Mouse (Mus musculus): Measurements from ENCODE around the gene Rsad2.
A peak's percentile ranks its signal among the peaks of the same experiment; 100 is the strongest.
"Not testable (repeated sequence)": the region's sequence is repeated elsewhere in the genome, so short reads cannot be mapped to it uniquely, and the experiment has no call there.

The Rsad2 gene

DNA sequence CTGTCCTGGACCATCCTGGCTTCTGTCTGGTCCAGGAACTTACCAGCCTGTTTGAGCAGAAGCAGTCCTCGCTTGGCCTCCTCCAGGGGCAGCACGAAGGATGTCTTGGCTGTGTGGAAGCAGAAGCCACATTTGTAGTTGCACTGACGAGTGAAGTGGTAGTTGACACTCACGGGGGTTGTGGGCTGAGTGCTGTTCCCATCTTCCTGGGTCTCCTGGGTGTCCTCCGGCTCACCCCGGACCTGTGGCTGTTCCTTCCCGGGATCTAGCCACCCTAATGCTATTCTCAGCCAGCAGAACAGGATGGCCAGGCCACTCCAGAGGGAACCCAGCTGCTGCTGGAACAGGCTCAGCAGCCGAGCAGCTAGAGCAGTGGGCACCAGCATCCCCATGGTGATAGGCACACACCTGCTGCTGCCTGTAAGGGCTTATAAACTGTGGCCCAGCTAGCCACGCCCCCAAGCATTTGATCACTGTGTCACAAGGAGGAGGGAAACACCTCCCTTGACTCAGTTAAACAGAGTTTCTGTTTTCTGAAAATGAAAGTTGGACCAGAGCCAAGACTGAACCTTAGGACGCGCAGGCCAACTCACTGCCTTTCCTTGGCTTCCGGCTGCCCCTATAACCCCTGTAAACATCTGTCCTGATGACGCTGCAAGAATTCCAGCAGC is at the start of gene Rsad2:
Gene Rsad2, minus strand, starts transcription at position 425 of the 671 bp plus-strand sequence.
- DNase-seq (ENCODE audit: low spot score) = no peak

DNA sequence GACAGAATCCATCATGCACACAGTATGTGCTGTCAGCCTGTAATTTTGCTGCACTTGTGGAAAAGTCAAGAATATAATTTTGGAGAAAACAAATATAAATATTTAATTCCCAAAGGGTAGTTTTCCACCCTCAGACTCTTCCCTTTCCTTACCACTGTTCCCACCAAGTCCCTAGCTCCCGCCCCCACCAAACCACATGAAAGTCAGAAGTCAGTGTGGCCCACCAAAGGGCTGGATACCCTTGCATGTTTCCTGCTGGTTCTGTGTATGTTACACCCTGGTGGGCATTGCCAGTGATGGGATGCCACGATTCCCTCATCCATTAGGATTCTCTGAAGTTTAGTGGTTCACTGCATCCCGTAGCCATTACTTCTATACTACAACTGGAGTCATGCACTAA is 44.8 kb upstream of the Rsad2 start:
- DNase-seq (ENCODE audit: low spot score) = no peak

DNA sequence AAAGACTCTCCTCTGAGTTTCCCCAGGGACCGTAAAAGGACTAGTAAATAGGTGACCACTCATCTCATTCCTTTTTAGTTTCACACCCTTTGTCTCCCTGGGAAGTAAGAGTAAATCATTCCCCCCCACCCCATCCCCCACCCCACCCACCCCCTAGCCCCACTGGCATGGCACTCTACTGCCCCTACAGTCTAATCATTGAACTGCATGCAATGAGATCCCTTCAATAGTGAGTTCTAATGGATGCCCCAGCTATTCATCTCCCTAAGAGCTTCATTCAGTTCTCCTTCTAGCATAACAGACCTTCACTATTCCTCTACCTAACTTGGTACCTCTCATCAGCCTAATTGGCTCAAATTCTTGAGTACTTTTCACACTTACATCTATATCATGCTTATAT is 33.7 kb upstream of the Rsad2 start:
- DNase-seq (ENCODE audit: low spot score) = no peak

DNA sequence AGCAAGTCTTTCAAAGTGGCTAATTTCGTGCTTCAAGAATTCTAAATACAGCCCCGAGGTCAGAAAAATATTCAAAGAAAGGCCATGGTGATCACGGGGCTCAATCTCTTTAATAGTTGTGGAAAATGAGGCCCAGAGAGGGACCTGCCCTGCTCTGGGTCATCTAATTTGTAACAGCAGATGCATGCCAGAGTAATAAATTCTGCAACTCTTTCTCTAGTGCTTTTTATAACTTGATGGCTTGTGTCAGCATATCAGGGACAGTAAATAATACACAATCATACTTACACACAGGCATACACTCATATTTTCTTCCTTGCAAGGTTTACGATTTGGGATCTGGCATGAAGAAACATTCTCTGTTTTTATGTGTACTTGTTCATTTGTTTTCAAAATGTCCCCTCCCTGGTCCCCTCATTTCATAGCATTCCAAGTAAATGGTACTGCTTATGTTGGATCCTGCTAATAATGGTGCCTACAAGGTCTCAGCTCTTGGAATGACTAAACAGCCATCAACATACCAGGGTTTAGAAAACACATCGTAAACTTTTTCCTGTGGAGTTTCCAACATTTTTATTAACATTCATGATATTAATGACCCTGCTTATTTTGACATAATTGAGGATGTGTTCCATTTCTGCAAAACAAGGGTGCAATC is 32.5 kb upstream of the Rsad2 start:
- no peak for DNase-seq (ENCODE audit: low spot score)

DNA sequence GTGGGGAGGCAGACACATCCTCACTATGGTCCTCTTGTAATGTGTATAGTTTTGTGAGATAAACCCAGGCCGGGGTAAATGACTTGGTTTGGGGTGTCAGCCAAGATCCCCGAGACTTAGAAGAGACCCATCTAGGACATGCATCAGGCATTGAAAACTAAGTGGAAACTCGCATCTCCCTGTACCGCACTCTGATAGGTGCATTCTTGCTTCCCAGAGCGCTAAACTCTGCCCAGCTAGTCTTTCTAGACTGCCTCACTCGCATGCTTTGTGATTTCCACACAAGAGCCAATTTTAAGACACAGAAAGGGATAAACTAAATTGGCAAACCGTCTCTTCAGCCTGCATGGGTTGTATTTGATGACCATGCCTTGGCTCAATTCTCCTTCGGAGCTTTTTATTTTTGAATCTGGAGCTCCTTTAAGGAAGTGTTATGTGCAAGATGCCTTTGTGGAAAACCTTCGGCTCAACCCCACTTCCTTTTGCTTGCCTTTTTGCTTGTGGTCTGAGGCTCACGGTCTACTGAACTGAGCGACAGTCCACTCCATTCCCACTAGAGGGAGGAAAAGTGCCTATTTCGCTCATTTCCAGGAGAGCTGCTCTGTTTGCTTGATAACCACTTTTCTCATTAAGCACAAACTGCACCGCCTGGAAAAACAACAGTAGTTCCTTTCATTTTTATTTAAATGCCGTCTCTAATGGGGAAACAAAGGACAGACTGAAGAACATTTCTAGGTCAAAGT is 31.8 kb upstream of the Rsad2 start:
- no peak for DNase-seq (ENCODE audit: low spot score)

DNA sequence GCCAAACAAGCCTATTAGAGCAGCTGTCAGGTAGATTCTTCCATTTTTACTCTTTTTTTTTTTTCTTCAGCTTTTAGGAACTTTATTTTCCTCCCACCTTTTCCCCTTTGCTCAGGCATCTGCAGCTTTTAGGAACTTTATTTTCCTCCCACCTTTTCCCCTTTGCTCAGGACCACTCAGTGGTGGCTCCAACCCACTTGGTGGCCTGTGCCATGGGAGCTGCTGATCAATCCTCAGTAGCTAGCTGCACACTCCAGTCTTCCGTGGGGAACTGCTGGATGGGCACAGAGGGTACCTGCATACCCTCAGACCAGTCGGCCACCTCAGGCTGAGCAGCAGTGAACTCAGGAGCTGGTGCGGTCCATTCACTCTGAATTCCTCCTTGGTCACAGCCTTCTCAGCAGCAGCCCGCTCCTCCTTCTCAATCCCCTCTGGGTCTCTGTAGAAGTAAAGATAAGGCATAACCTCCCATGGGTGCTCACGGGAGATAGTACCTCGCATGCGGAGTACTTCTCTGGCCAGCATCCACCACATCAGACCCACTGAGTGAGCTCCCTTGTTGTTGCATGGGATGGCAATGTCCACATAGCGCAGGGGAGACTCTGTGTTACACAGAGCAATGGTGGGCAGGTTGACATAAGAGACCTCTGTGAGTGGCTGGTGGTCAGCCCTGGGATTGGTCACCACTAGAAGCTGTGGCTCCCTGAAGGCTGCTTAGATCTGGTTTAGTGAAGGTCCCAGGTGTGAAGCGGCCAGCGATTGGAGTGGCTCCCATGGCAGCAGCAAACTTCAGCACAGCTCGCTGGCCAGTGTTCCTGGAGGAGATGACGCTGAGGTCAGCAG is 29.7 kb upstream of the Rsad2 start:
- not testable (repeated sequence) for DNase-seq (ENCODE audit: low spot score)

DNA sequence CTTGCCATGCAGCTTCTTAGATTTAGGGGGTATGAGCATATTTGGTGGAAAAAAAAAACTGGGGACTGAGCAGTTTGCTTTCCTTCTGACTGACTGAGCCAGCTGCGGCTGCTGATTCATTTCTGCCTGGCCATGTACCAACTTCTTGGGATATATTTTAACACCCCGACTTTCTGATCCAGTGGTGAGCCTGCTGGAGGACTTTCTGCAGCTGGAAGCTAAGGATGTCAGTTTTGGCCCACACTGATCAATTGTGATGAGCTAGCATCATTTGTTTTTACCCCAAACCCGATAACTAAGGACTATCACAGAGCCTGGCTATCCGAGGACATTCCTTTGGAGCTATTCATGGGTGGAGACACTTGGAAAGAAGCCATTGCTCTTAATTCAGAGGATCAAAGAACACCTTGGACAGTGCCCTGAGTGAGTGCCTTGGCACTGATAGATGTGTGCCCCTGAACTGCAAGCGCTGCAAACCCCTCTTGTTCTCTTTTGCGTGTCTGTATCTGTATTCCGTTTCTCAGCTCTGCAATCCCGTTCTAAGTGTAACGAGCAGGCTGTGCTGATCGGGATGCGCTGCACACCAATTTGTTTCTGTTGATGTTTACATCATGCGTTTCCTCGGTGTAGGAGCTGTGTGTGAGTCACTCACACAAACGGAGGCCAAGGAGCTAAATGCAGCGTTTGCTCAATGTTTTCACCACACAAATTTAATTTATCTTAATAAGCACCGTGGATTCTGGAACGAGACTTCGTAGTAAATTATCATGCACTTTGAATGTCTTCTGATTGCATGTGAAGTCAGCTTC is 22.1 kb upstream of the Rsad2 start:
- DNase-seq (ENCODE audit: low spot score) = no peak

DNA sequence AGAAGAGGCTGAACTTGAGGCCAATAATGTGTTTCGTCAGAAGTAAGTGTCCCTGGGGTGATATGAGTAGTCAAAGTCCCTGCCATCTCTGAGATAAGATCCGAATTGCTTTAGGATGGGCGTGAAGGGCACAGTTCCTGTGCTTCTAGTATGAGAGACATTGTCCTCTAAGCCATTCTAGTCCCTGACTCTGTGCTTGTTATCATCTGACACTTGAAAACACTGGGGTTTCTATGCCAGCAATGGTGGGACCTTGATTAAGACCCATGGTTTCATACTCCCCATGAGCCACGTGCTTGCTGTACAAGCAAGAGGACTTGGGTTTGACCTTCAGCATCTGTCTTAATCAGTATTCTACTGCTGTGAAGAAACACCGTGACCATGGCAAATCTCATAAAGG is 20.9 kb upstream of the Rsad2 start:
- DNase-seq (ENCODE audit: low spot score) = no peak

DNA sequence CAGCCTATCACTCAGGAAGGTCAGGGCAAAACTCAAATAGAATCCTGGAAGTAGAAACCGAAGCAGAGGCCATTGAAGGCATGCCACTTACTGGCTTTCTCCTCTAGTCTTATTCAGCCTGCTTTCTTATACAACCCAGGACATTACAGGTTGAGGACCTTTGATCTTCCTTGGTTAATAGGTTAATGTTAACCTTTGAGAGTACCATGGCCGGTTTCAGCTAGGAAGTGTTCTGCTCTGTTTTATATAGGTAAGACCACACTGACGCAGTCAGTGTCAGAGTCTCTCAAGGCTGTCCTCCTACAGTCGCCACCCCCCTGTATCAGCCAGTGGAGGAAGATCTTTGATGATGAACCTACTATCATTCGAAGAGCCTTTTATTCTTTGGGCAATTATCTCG is 17.5 kb upstream of the Rsad2 start:
- no peak for DNase-seq (ENCODE audit: low spot score)

DNA sequence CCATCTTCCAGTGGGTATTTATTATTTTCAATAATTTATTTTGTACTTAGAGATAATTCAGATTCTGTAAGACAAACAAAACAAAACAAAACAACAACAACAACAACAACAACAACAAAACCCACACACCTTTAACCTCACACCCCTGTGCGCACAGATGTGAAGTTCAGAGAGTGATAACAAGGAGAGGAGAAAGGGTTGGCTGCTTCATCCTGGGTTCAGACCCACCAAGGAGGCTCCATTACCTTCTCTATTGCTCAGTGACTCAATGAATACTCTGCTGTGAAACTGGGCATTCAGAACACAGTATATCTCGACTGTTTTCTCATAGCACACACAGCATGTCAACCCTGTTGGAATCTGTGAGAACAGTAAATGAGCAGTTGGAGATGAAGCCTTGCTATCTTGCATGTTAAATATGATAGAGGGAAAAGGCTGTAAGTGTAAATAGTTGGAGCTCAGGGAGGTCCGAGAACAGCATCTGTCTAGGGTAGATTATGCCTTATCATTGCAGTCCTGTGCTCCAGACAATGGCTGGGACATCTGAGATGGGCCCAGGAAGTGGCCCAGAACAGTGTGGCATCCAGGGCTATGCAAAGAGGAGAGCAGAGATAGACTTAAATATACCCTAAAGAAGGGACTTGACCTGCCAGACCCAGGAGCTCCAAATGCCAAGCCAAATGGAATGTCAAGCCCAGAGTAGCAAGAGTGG is 16.7 kb upstream of the Rsad2 start:
- DNase-seq (ENCODE audit: low spot score) = no peak

DNA sequence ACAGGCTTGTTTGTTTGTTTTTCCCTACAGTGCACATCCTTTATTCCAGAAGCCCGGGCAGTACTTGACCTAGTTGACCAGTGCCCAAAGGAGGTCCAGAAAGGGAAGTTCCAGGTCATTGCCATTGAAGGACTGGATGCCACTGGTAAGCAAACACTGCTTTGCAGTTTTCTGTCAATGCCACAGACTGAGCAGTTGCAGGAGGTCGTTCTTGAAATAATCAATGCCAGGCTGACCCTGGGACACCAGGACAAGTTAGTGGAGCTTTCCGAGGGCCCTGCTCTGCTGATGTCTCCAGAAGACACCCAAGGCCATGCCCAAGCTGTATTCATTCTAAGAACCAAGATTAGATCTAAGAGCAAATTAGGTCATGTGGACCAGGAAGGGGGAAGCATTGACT is 15.1 kb upstream of the Rsad2 start:
- no peak for DNase-seq (ENCODE audit: low spot score)

DNA sequence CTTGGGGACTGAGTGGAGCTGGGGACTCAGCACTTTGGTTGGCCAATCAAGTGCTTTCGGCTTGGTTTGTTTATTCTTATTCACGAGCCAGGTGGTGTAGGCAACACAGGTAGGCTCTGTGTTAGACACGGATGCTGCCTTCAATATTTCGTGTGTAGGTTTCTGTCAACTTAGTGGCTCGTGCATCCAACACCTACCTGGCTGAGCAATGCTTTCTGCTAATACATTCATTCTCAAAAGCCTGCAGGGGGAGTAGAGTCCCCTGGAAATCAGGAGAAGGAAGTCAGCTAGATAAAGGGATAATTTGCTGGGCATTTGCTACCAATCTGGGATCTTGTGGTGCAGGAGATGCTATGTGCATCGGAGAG is 13.8 kb upstream of the Rsad2 start:
- DNase-seq (ENCODE audit: low spot score) = no peak

DNA sequence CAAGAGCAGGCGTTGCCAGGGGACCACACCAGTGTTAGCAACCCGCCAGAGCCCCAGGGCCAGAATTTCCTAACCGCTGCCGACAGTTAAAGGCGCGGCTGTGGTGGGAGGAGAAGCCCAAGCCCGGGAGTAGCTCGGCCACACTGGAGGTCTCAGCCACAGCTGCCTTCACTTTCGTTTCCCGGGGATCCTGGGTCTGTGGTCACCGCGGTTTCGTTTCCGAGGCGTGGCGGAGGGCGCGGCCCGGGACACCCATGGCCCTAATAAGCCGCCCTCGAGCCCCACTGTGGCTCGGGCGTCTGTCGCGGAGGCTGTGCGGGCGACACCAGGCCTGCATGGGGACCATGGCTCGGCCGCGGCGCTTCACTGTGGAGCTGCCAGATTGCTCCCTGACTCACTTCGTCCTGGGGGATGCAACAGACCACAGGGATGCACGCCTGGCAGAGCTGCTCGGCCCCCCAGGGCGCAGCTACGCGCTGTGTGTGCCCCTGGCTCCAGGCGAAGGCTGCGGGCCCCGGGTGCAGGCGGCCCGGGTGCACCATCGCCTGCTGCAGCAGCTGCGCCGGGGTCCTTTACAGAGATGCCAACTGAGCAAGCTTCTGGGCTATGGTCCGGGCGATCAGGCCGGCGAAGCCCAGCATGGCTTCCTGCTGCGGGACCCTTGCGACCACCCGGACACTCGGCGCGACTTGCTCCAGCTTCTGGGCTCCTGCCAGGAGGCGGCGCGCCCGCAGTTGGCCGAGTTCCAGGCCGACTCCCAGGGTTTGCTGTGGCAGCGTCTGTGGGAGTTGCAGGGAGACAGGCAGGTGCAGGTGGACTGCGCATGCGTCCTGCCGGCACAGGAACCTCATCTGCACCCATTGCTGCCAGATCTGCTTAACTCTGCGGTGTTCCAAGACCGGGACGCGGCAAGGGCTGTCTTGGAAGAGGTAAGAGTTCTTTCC is 13.1 kb upstream of the Rsad2 start, which contains the start of gene Cmpk2:
Gene Cmpk2, plus strand, starts transcription at position 107 of the 944 bp plus-strand sequence.
- peak; percentile 75 for DNase-seq (ENCODE audit: low spot score)

DNA sequence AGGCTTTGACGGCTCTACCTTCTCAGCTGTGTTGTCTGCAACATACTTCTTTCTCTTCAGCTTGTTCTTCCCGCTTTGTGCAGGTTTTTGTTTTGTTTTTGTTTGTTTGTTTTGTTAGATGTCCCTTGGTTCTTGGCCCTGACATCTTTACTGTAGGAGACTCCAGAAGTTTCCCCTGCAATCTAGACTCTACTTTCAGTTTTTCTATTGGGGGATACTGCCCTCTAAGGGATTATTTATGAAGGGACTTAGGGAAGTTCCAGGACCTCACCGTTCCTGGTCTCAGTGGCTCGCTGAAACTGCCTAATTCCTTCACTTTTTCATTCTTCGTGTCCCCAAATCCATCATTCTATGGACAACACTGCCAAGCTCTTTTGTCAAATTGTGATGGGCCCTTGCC is 9.3 kb upstream of the Rsad2 start:
- DNase-seq (ENCODE audit: low spot score) = no peak

DNA sequence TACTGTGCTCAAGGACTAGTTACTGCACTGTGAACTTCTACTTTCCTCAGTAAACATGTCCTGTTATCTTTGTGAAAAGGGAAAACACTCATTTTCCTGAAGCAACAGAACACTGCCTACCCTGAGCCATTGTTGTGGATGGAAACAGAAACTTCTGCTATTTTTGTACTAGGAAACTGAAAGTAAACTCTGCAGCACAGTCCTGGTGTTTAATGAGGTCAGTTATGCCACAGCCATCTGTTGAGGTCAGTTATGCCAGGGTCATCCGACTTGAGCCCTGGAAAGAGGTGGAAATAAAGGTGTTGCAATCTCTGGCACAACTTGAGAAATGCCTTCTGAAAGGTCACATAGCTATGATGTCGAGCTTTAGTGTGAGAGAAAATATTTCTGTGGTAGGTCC is 3.8 kb upstream of the Rsad2 start:
- no peak for DNase-seq (ENCODE audit: low spot score)

DNA sequence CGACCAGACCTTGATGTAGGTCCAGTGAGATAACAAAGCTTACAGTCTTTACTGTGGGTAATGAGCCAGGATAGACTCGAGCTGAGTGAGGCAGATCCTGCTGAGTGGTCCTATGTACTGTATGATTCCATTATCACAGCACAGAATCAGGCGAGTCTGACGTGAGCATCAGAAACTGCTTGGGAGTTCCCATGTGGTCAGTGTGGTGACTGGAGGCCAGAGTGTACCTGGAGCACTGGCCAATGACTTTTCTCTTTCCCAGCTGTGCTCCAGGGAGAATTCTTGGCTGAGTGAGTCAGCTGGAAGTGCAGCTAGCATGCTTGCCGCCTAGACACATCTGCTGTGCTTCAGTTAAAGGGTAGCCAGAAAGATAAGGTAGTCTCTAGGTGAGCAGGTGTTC is 1.6 kb downstream of the Rsad2 start:
- DNase-seq (ENCODE audit: low spot score) = no peak

DNA sequence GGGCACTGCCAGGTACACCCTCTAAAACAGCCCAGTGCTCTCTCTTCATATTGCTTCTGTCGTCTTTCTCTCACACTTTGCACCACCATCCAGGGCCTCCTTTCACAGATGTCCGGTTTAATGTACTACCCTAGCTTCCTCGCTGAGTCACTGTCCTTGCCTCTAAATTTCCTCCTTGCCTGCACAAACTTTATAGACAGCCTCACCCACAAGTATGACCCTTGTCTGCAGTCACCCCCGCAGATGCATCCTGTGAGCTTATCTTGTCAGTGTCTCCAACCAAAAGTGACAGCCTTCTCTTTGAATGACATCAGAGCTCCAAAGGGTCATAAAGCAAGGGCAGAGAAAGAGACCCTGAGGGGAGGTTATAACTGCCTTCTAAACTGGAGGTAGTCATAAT is 3.3 kb downstream of the Rsad2 start:
- DNase-seq (ENCODE audit: low spot score) = no peak

DNA sequence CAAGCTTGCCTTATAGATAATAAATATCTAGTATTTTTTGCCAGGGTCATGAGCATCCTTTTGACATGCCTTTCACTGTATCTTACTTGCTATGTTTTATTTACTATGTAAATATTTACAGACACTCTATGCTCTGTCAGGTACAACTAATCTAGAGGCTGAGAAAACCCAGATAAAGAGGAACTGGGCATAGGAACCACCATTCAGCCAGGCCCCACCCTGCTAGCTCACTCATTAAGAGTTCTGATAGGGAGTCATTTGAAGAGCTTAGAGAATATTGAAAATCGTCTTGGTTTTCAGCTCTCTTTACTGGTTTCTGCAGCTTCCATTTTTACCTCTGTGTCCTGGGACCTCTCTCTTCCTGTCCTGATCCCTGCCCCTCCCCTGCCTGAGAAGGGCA is 5.1 kb downstream of the Rsad2 start:
- DNase-seq (ENCODE audit: low spot score) = no peak

DNA sequence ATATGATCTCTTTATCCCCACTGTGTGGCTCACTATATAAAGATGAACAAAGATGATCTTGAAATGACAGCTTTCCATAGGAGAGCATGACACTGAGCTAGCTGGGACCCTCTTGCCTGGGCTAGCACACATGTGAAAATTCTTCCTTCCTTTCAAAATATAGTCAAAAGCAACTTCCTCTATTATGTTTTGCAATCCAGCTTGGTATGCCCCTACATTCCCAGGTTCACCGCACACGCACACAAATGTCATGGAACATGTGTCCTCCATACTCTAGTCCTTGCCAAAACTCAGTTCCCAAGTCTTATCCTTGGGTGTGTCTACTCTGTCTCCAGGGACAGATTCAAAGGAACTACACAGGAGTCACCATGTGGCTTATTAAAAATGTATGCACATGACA is 6.8 kb downstream of the Rsad2 start:
- DNase-seq (ENCODE audit: low spot score) = no peak

Data from ovary, postnatal 10 days (tissue).